Mouse (Mus musculus) CH12.LX (cell line): ENCODE results near the gene Senp1. TPM values are rescaled to one million over a fixed set of nuclear protein-coding genes. Genes with fewer than 3 reads are reported as not detected.

Experiments
- DNase-seq: peaks from one replicate; pipeline ENCODE4 v3.0.0-alpha.2; 2013; ENCODE audit errors: extremely low read depth
- H3K27ac ChIP-seq: 2 replicates; pipeline ENCODE4 v1.5.1; 2012; ENCODE audit warnings: low read depth, mild to moderate bottlenecking, control low read depth, moderate library complexity; ENCODE audit not compliant: insufficient read depth
- H3K27me3 ChIP-seq: replicated peaks from 2 replicates; pipeline ENCODE3; 2012; ENCODE audit warnings: inconsistent platforms
- H3K36me3 ChIP-seq, 2 experiments: replicated peaks in 1 of 2; 2 replicates each; pipeline versions ENCODE3 to v1.6.1; 2012; ENCODE audit warnings: inconsistent platforms in 1 of 2, low read length in 1 of 2, mild to moderate bottlenecking in 1 of 2, mixed read lengths in 1 of 2, moderate library complexity in 1 of 2; ENCODE audit not compliant: control insufficient read depth in 1 of 2, insufficient read depth in 1 of 2
- H3K4me1 ChIP-seq, 2 experiments: 2 replicates each; pipeline ENCODE4 v1.6.1; 2012; ENCODE audit warnings: inconsistent platforms in 1 of 2, moderate library complexity in 1 of 2; ENCODE audit not compliant: insufficient read depth in 2 of 2, control insufficient read depth in 1 of 2
- H3K4me2 ChIP-seq: 2 replicates; pipeline ENCODE4 v1.6.1; 2012; ENCODE audit warnings: low read depth, mild to moderate bottlenecking, control low read depth; ENCODE audit not compliant: poor library complexity, insufficient read depth, severe bottlenecking
- H3K4me3 ChIP-seq, 3 experiments: fragments of 150-350 bp in 1 of 3; sonication (generic) in 1 of 3; replicated peaks in 1 of 3; 2 replicates each; pipeline versions ENCODE3 to v1.5.1; 2011 to 2012; ENCODE audit warnings: low read depth in 2 of 3, low read length in 2 of 3, mild to moderate bottlenecking in 2 of 3, moderate library complexity in 2 of 3, control low read depth in 1 of 3, improper control_type of control experiment in 1 of 3, inconsistent platforms in 1 of 3, mixed read lengths in 1 of 3; ENCODE audit not compliant: poor library complexity in 1 of 3
- H3K79me2 ChIP-seq: replicated peaks from 2 replicates; pipeline ENCODE4 v1.6.1; 2012; ENCODE audit warnings: mild to moderate bottlenecking, moderate library complexity; ENCODE audit not compliant: control insufficient read depth, poor library complexity, insufficient read depth, severe bottlenecking; ENCODE audit errors: extremely low read depth
- H3K9ac ChIP-seq: 2 replicates; pipeline ENCODE4 v1.6.1; 2012; ENCODE audit warnings: low read depth, mild to moderate bottlenecking, control low read depth, moderate library complexity; ENCODE audit not compliant: insufficient read depth
- H3K9me3 ChIP-seq: replicated peaks from 2 replicates; pipeline ENCODE3; 2012; ENCODE audit warnings: low read length, inconsistent platforms, mixed read lengths
- BHLHE40 ChIP-seq: IDR thresholded peaks from 2 replicates; pipeline ENCODE4 v1.6.1; 2011; ENCODE audit warnings: mild to moderate bottlenecking, low read depth, low read length, improper control_type of control experiment
- CHD1 ChIP-seq: IDR thresholded peaks from 2 replicates; pipeline ENCODE4 v1.6.1; 2012; ENCODE audit warnings: low read depth, low read length, improper control_type of control experiment, inconsistent platforms
- CTCF ChIP-seq, 2 experiments: IDR thresholded peaks in 1 of 2; conservative IDR thresholded peaks in 1 of 2; 2 replicates each; pipeline ENCODE4 v1.5.1; 2011 to 2012; ENCODE audit warnings: low read depth in 2 of 2, low read length in 2 of 2, improper control_type of control experiment in 1 of 2, inconsistent platforms in 1 of 2, mild to moderate bottlenecking in 1 of 2, moderate library complexity in 1 of 2
- E2F4 ChIP-seq: IDR thresholded peaks from 2 replicates; pipeline ENCODE4 v1.6.1; 2011; ENCODE audit warnings: low read depth, low read length, improper control_type of control experiment; ENCODE audit not compliant: insufficient replicate concordance
- ELF1 ChIP-seq: IDR thresholded peaks from 2 replicates; pipeline ENCODE4 v1.6.1; 2014; ENCODE audit warnings: low read depth, mild to moderate bottlenecking, inconsistent platforms, low read length, improper control_type of control experiment
- ETS1 ChIP-seq: conservative IDR thresholded peaks from 2 replicates; pipeline ENCODE4 v1.6.1; 2012; ENCODE audit warnings: low read depth, mild to moderate bottlenecking, inconsistent platforms, low read length, improper control_type of control experiment, moderate library complexity
- GABPA ChIP-seq: IDR thresholded peaks from 2 replicates; pipeline ENCODE4 v1.6.1; 2012; ENCODE audit warnings: low read depth, low read length, improper control_type of control experiment, inconsistent platforms; ENCODE audit not compliant: insufficient replicate concordance
- HCFC1 ChIP-seq: IDR thresholded peaks from 2 replicates; pipeline ENCODE4 v1.6.1; 2012; ENCODE audit warnings: low read depth, mild to moderate bottlenecking, inconsistent platforms, low read length, improper control_type of control experiment
- IRF4 ChIP-seq: IDR thresholded peaks from 2 replicates; pipeline ENCODE4 v1.6.1; 2014; ENCODE audit warnings: low read depth, mild to moderate bottlenecking, inconsistent platforms, low read length, improper control_type of control experiment
- JUN ChIP-seq: IDR thresholded peaks from 2 replicates; pipeline ENCODE4 v1.6.1; 2011; ENCODE audit warnings: low read depth, mild to moderate bottlenecking, low read length, improper control_type of control experiment, moderate library complexity; ENCODE audit not compliant: insufficient read depth
- MAX ChIP-seq: IDR thresholded peaks from 2 replicates; pipeline ENCODE4 v1.6.1; 2011; ENCODE audit warnings: low read length, improper control_type of control experiment
- MAZ ChIP-seq: IDR thresholded peaks from 2 replicates; pipeline ENCODE4 v1.6.1; 2012; ENCODE audit warnings: low read depth, mild to moderate bottlenecking, inconsistent platforms, low read length, improper control_type of control experiment, moderate library complexity
- MEF2A ChIP-seq: IDR thresholded peaks from 2 replicates; pipeline ENCODE4 v1.6.1; 2014; ENCODE audit warnings: low read depth, mild to moderate bottlenecking, inconsistent platforms, low read length, improper control_type of control experiment, borderline replicate concordance
- MXI1 ChIP-seq: IDR thresholded peaks from 2 replicates; pipeline ENCODE4 v1.6.1; 2011; ENCODE audit warnings: mild to moderate bottlenecking, low read depth, low read length, improper control_type of control experiment
- MYC ChIP-seq: IDR thresholded peaks from 2 replicates; pipeline ENCODE4 v1.6.1; 2011; ENCODE audit warnings: low read depth, mild to moderate bottlenecking, improper control_type of control experiment, low read length
- NELFE ChIP-seq: IDR thresholded peaks from 2 replicates; pipeline ENCODE4 v1.6.1; 2011; ENCODE audit warnings: low read depth, low read length, improper control_type of control experiment
- PAX5 ChIP-seq: IDR thresholded peaks from 2 replicates; pipeline ENCODE4 v1.6.1; 2012; ENCODE audit warnings: low read length, inconsistent platforms, mixed read lengths
- POLR2A ChIP-seq: IDR thresholded peaks from 2 replicates; pipeline ENCODE4 v1.6.1; 2011; ENCODE audit warnings: low read depth, mild to moderate bottlenecking, improper control_type of control experiment, low read length
- POLR2AphosphoS2 ChIP-seq: IDR thresholded peaks from 2 replicates; pipeline ENCODE4 v1.6.1; 2011; ENCODE audit warnings: low read depth, low read length, improper control_type of control experiment
- RCOR1 ChIP-seq: conservative IDR thresholded peaks from 2 replicates; pipeline ENCODE4 v1.6.1; 2012; ENCODE audit warnings: low read depth, mild to moderate bottlenecking, inconsistent platforms, low read length, improper control_type of control experiment
- SMC3 ChIP-seq: IDR thresholded peaks from 2 replicates; pipeline ENCODE4 v1.6.1; 2011; ENCODE audit warnings: low read depth, low read length, improper control_type of control experiment
- TCF12 ChIP-seq: IDR thresholded peaks from 2 replicates; pipeline ENCODE4 v1.6.1; 2014; ENCODE audit warnings: low read depth, mild to moderate bottlenecking, inconsistent platforms, low read length, improper control_type of control experiment
- UBTF ChIP-seq: IDR thresholded peaks from 2 replicates; pipeline ENCODE4 v1.6.1; 2012; ENCODE audit warnings: low read depth, mild to moderate bottlenecking, inconsistent platforms, low read length, improper control_type of control experiment, moderate library complexity
- USF2 ChIP-seq: conservative IDR thresholded peaks from 2 replicates; pipeline ENCODE4 v1.6.1; 2011; ENCODE audit warnings: low read depth, low read length, improper control_type of control experiment
- ZC3H11A ChIP-seq: IDR thresholded peaks from 2 replicates; pipeline ENCODE4 v1.6.1; 2012; ENCODE audit warnings: low read depth, mild to moderate bottlenecking, inconsistent platforms, low read length, improper control_type of control experiment
- ZKSCAN1 ChIP-seq: IDR thresholded peaks from 2 replicates; pipeline ENCODE4 v1.6.1; 2012; ENCODE audit warnings: low read depth, inconsistent platforms, low read length, improper control_type of control experiment, borderline replicate concordance
- ZNF384 ChIP-seq: IDR thresholded peaks from 2 replicates; pipeline ENCODE4 v1.6.1; 2012; ENCODE audit warnings: low read depth, low read length, improper control_type of control experiment, inconsistent platforms
- dilution Hi-C: fragments of 300-500 bp; cut with MboI; formaldehyde crosslinking; loops from 2 replicates; pipeline ENCODE4 v1.14.3; 2020; ENCODE audit warnings: low sequenced_read_pairs; ENCODE audit not compliant: extremely low pct_unique_long_range_greater_than_20kb, extremely low pct_ligation_motif_present
- in situ Hi-C: fragments of 300-500 bp; cut with MboI; formaldehyde crosslinking; loops from 3 replicates; pipeline ENCODE4 v1.14.3; 2019; ENCODE audit warnings: low sequenced_read_pairs, low pct_ligation_motif_present, low pct_unique_long_range_greater_than_20kb, mixed read lengths
- polyA plus RNA-seq: library from polyadenylated mRNA; unstranded; fragments of >175 nt; gene quantifications from 2 replicates; pipeline ENCODE4 v1.2.1, GENCODE M21; 2012; ENCODE audit warnings: low read depth; ENCODE audit not compliant: insufficient read length
- total RNA-seq, 2 experiments: library from RNA; depleted of rRNA; stranded (reverse); fragments of 300-350 nt in 1 of 2; fragments of >200 nt in 1 of 2; gene quantifications; 2 replicates each; pipeline ENCODE4 v1.2.3; 2012 to 2014

Gene Senp1
- total and polyA plus RNA-seq, 3 experiments = 14.9 to 38.5 (median 23.3) TPM

GRCm38 (mm10) chr15:97990721-97991120 is 102.8 kb downstream of the Senp1 start:
- no peak overlapping the region for H3K9ac ChIP-seq
- H3K4me2 ChIP-seq = no peak overlapping the region
- H3K36me3 ChIP-seq = no peaks in the 10 kb centered on the region
- peaks cover 5 to 23% of the 10 kb centered on the region in 2 experiments for H3K4me1 ChIP-seq
- H3K27me3 ChIP-seq = peaks cover 65% of the 10 kb centered on the region
- H3K27ac ChIP-seq = no peak overlapping the region
- no peak for DNase-seq
- H3K79me2 ChIP-seq = no peaks in the 10 kb centered on the region
- TF ChIP-seq ZNF384 (no peak), POLR2AphosphoS2 (no peak), ZKSCAN1 (no peak), ZC3H11A (no peak), NELFE (no peak), TCF12 (no peak), UBTF (no peak), SMC3 (no peak), USF2 (no peak), MAX (no peak), GABPA (no peak), MEF2A (no peak), ELF1 (no peak), JUN (no peak)
- TF ChIP-seq, all 38 proteins: peak for 0
- Histone ChIP-seq H3K4me3 (no peak overlapping the region), H3K9me3 (no peaks in the 10 kb centered on the region)
- in situ Hi-C loops (no loop called here), dilution Hi-C loops (no loop called here)

DNA sequence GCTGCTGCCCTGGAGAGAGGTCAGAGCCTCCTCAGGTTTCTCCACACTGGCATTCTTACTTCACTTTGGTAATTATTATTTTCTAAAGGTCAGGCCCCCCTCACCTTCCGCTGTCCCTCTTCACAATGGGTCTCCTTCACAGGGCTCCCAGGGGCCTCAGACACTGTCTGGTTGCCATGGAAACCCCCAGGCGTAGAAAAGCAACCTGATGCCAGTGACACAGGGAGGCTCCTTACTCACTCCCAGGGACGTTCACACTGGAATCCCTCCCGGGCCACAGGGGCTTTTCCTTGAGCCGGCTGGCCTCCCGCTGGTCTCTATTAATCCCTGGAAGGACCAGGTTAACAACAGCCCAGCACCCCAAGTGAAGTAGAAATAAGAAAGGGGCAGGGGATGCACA is 103.4 kb downstream of the Senp1 start:
- H3K4me1 ChIP-seq = peaks cover 5 to 23% of the 10 kb centered on the region in 2 experiments
- no peak overlapping the region for H3K27ac ChIP-seq
- H3K4me2 ChIP-seq = no peak overlapping the region
- no peaks in the 10 kb centered on the region for H3K9me3 ChIP-seq
- no peak for DNase-seq
- no peaks in the 10 kb centered on the region for H3K79me2 ChIP-seq
- in situ Hi-C loops (no loop called here), dilution Hi-C loops (no loop called here)
- H3K27me3 ChIP-seq = peaks cover 70% of the 10 kb centered on the region
- no peak overlapping the region for H3K4me3 ChIP-seq
- H3K36me3 ChIP-seq = no peaks in the 10 kb centered on the region
- no peak for TF ChIP-seq IRF4
- TF ChIP-seq, all 38 proteins: peak for 0
- H3K9ac ChIP-seq = no peak overlapping the region

DNA sequence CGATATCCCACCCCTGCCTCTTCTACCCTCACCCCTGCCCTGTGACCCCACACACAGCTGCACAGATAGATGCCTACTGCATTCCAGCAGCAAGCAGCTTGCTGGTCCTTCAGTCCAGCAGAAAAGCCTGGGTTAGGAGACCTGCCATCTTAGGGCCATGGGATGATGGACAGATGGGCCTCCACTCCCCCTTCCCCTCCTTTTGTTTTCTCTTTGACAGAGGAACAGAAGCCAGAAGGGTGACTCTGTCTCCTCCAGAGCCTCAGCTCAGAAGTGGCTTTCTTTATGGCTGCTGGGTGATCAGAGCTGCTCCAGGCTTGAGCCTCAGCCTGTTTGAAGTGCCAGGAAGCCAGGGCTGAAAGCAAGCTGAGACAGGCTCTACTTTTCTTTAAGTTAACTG is 104.0 kb downstream of the Senp1 start:
- no peak for TF ChIP-seq CHD1
- no peak for TF ChIP-seq SMC3
- TF ChIP-seq NELFE = no peak
- no peak for TF ChIP-seq POLR2A
- no peak for TF ChIP-seq ETS1
- TF ChIP-seq MAZ = no peak
- TF ChIP-seq BHLHE40 = no peak
- no peak for TF ChIP-seq MAX
- TF ChIP-seq CTCF (conservative IDR thresholded peaks at IDR 0.05 in 1 of 2, IDR thresholded peaks at IDR 0.05 in 1 of 2; ENCODE audit: low read depth in 2 of 2, low read length in 2 of 2) = no peak
- no peak for TF ChIP-seq MXI1
- no peak for TF ChIP-seq IRF4
- no peak for TF ChIP-seq HCFC1
- TF ChIP-seq MYC = no peak
- no peak for TF ChIP-seq POLR2AphosphoS2
- no peak for TF ChIP-seq E2F4
- no peak for TF ChIP-seq RCOR1
- no peak for TF ChIP-seq PAX5
- no peak for TF ChIP-seq USF2

More for the DNA sequence above, 104.0 kb downstream of the Senp1 start:
- no peak overlapping the region for H3K4me2 ChIP-seq
- H3K9me3 ChIP-seq = no peaks in the 10 kb centered on the region
- H3K27me3 ChIP-seq = peaks cover 71% of the 10 kb centered on the region
- H3K9ac ChIP-seq = no peak overlapping the region
- dilution Hi-C loops = no loop called here
- no peak overlapping the region for H3K4me3 ChIP-seq
- H3K36me3 ChIP-seq = no peaks in the 10 kb centered on the region
- in situ Hi-C loops = no loop called here
- peaks cover 5 to 23% of the 10 kb centered on the region in 2 experiments for H3K4me1 ChIP-seq
- no peak overlapping the region for H3K27ac ChIP-seq
- no peaks in the 10 kb centered on the region for H3K79me2 ChIP-seq
- DNase-seq = no peak
